Mouse (Mus musculus) erythroblast, embryonic 14.5 days (primary cell): ENCODE measurements around the gene Cysltr2. TPM values are rescaled to one million over a fixed set of nuclear protein-coding genes. Genes with fewer than 3 reads are reported as not detected.

Source experiments
- H3K27me3 ChIP-seq: 2 replicates; pipeline ENCODE4 v1.6.1; 2012; ENCODE audit warnings: inconsistent platforms; ENCODE audit not compliant: control insufficient read depth
- H3K36me3 ChIP-seq: 2 replicates; pipeline ENCODE4 v1.6.1; 2012; ENCODE audit warnings: mild to moderate bottlenecking, inconsistent platforms; ENCODE audit not compliant: control insufficient read depth
- H3K4me1 ChIP-seq: 2 replicates; pipeline ENCODE4 v1.6.1; 2012; ENCODE audit warnings: inconsistent platforms; ENCODE audit not compliant: control insufficient read depth
- H3K4me3 ChIP-seq: replicated peaks from 2 replicates; pipeline ENCODE3; 2012; ENCODE audit warnings: moderate library complexity, mild to moderate bottlenecking, inconsistent platforms
- H3K9me3 ChIP-seq: 2 replicates; pipeline ENCODE4 v1.6.1; 2012; ENCODE audit warnings: low read length, inconsistent platforms, mixed read lengths; ENCODE audit not compliant: control insufficient read depth
- GATA1 ChIP-seq: IDR thresholded peaks from 2 replicates; pipeline ENCODE4 v1.6.1; 2012; ENCODE audit warnings: low read length, inconsistent platforms, mixed read lengths
- TAL1 ChIP-seq: IDR thresholded peaks from 3 replicates; pipeline ENCODE4 v1.6.1; 2012; ENCODE audit warnings: low read length, inconsistent platforms, mixed read lengths
- polyA plus RNA-seq: library from polyadenylated mRNA; stranded (reverse); fragments of >175 nt; gene quantifications from 2 replicates; pipeline ENCODE4 v1.2.3, GENCODE M21; 2012

The Cysltr2 gene
- polyA plus RNA-seq, 1 experiment, result not detected

DNA sequence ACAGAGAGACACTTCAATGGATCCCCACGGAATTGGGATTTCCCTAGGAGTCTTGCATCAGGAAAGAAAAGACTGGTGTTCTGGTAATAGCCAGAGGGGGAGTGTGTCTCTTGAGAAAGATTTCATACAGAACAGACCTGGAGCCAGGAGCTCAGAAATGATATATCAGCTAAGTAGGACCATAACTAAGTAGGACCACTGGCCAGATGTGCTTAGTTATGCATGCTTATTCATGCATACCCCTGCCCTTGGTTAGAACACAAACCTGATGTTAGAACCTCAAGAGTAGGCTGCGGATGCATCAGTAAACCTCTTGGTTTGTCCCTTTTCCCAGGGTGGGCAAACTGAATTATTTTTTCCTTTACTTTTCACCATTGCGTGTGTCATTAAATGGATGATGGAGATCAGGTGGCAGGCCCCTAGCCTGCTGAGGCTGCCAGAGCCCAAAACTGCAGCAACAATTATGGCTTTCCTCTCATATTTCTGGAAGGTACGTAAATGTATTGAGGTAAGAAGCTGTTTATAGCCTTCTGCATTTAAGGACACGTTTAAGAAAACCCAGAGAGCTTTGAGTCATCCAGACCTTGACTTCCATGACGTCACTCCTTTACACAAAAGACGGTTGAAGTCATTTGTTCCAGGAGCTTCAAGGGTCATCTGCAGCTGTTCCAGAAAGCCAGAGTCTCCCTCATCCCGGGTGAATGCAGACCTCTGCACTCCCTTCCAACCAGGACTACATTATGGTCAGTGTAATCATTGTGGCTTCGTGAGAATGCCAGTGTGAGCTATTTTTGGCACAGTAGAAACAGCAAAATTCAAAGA lies 35.0 kb downstream of the Cysltr2 start:
- Histone ChIP-seq H3K4me3 (no peak overlapping the region), H3K4me1 (no peaks in the 10 kb centered on the region), H3K27me3 (no peaks in the 10 kb centered on the region), H3K36me3 (no peaks in the 10 kb centered on the region), H3K9me3 (no peaks in the 10 kb centered on the region)
- no peak for TF ChIP-seq TAL1
- TF ChIP-seq GATA1, result no peak

DNA sequence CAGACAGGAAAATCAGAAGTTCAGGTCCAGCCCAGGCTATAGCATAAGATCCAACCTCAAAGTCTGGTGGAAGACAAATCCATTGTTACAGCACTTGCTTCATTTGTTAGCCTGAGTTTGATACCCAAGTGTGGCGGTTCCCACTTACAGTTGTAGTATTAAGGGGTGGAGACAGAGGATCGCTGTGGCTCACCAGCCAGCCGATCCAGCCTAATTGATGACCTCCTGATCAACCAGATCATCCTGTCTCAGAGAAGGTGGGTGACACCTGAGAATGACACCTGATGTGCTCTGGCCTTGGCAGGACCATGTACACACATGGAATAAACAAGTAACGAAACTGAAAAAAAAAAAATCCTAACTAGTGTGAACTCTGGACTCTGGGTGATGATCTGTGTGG lies 47.1 kb downstream of the Cysltr2 start:
- TF ChIP-seq TAL1, result no peak
- TF ChIP-seq GATA1, result no peak
- no peaks in the 10 kb centered on the region for H3K9me3 ChIP-seq
- H3K27me3 ChIP-seq, result no peaks in the 10 kb centered on the region
- no peak overlapping the region for H3K4me3 ChIP-seq
- no peaks in the 10 kb centered on the region for H3K4me1 ChIP-seq
- H3K36me3 ChIP-seq, result no peaks in the 10 kb centered on the region

DNA sequence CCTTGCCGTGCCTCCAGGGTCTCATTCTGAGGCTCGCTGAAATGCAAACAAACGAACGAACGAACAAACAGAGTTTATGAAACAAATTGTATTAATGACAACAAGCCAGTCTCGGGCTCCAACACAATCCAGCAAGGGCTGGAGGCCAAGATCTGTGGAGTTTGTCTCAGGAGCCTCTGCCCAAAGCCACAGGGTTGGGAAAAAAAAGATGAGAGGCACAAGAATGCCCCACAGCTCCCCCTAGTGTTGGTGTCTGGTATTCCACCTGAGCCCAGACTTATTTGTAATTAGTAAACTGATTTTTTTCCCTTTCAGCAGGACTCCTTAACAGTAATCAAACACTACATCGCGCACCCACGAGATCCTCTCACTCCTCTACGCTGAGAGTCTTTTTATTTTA lies 48.6 kb downstream of the Cysltr2 start:
- H3K4me3 ChIP-seq, result no peak overlapping the region
- no peaks in the 10 kb centered on the region for H3K4me1 ChIP-seq
- TF ChIP-seq TAL1 (no peak), GATA1 (no peak)
- no peaks in the 10 kb centered on the region for H3K27me3 ChIP-seq
- H3K9me3 ChIP-seq, result no peaks in the 10 kb centered on the region
- H3K36me3 ChIP-seq, result no peaks in the 10 kb centered on the region

DNA sequence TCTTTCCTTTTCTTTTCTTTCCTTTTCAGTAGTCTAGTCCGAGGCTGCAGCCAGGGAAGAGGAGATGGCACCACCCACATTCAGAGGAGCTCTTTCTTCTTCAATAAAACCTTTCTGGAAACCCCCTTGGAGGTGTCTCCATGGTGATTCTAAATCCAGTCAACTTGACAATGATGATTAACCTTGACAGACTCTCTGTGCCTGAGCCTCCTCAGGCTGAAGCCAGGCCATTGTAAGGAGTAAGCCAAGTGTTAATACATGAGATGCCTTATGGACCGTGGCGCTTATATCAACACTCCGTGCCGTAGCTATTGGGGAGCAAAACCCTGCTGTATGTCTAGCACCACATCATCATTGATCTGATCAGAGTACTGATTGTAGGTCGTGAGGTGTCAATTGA lies 50.8 kb downstream of the Cysltr2 start:
- H3K27me3 ChIP-seq, result no peaks in the 10 kb centered on the region
- H3K9me3 ChIP-seq, result no peaks in the 10 kb centered on the region
- no peaks in the 10 kb centered on the region for H3K4me1 ChIP-seq
- no peak for TF ChIP-seq GATA1
- no peak for TF ChIP-seq TAL1
- no peaks in the 10 kb centered on the region for H3K36me3 ChIP-seq
- no peak overlapping the region for H3K4me3 ChIP-seq

DNA sequence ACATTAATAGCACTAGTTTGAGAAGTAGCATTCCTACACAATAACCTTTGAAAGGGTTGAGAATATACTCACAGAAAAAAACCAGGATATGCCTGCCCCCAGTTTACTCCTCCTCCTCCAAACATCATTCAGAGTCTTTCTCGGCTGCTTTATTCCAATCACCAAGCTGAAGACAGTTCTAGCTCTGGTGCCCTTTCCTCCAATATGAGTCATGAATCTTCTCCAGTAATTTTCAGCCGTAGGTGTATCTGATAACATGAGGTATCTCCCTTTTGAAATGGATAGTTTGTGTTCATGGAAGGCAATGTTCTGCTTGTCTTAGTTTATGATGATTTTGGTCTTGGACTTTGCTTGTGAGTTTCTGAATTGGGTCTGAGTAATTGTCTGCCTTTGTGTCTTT lies 62.9 kb downstream of the Cysltr2 start:
- no peak for TF ChIP-seq TAL1
- TF ChIP-seq GATA1, result no peak

DNA sequence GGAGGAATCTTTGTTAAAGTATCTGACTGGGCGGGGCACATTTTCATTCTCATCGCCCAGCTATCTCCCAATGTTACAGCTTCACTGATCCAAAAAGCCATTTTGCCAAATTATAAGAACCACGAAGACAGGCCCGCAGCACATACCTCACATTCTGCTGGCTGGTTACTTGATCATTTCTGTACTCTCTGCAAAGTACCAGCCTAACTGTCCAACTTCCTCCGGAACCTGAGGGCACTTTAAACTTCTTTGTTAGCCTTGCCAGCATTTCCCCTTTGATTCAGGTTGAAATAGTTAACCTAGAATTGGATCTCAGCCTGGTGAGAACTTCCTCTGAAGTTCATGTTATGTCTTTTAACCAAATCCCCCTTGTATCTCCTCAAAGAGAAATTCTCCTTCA lies 63.8 kb downstream of the Cysltr2 start:
- no peaks in the 10 kb centered on the region for H3K4me1 ChIP-seq
- no peak overlapping the region for H3K4me3 ChIP-seq
- H3K36me3 ChIP-seq, result no peaks in the 10 kb centered on the region
- no peaks in the 10 kb centered on the region for H3K9me3 ChIP-seq
- no peak for TF ChIP-seq GATA1
- no peak for TF ChIP-seq TAL1
- no peaks in the 10 kb centered on the region for H3K27me3 ChIP-seq

More for the DNA sequence above, 62.9 kb downstream of the Cysltr2 start:
- H3K36me3 ChIP-seq, result no peaks in the 10 kb centered on the region
- no peak overlapping the region for H3K4me3 ChIP-seq
- H3K9me3 ChIP-seq, result no peaks in the 10 kb centered on the region
- H3K27me3 ChIP-seq, result no peaks in the 10 kb centered on the region
- no peaks in the 10 kb centered on the region for H3K4me1 ChIP-seq

DNA sequence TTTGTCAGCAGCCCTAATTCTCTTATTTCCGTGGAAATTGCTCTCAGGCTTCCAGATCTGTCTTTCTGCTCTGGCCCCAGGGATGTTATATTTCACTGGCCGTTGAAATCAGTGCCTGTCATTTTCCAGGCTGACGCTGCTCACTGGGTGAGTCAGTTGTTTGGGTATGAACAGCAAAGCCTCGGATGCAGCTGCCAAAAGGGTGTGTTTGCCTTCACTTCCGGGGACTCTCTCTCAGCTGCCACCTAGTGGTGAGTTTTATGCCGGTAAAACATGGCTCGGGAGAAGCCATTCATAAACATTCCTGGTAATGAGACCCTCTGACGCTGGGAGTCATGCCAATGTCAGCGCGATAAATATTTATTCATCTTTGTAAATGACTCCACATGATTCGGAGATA lies 65.5 kb downstream of the Cysltr2 start:
- Histone ChIP-seq H3K4me3 (no peak overlapping the region), H3K4me1 (no peaks in the 10 kb centered on the region), H3K36me3 (no peaks in the 10 kb centered on the region), H3K27me3 (no peaks in the 10 kb centered on the region), H3K9me3 (no peaks in the 10 kb centered on the region; the same call in 1 of the 2 replicates)
- TF ChIP-seq GATA1, result no peak
- no peak for TF ChIP-seq TAL1

DNA sequence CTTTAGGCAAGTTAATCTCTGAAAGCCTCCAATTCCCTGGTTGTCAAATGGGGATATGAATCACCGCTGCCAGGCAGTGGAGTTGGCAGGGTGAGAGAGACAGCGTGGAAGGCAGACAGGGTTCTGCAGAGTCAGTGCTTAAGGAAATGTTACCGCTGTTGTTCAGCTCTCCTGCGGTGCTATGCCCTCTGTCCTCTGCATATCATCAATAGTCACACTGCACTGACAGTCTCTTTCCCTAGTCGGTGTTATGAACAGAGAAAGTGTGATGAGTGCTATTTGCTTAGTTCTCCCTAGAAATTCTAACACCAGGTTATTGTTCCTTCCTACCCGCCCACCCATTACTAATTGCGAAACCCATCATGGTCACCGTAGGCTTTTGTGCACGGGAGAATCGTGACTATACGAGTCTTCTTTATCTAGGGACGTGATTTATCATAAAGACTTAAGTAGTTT lies 65.9 kb downstream of the Cysltr2 start:
- TF ChIP-seq TAL1, result no peak
- TF ChIP-seq GATA1, result no peak
- H3K4me3 ChIP-seq, result no peak overlapping the region

DNA sequence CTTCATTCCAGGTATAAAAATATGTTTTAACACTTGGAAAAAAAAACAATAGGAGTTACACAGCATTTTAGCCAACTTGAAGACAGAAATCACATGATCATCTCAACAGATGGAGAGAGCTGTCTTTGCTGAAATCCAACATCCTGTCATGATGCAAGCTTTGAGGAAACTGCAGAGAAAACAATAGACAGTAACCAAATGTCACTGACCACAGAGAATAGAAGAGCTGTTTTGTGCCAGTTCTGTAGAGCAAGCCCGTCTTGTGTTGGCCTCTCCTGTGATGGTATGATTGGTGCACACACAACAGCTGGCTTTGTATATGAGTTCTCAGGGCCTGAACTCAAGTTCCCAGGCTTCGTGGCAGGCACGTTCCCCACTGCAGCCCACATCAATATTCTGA lies 68.2 kb downstream of the Cysltr2 start:
- H3K4me3 ChIP-seq, result no peak overlapping the region
- H3K4me1 ChIP-seq, result no peaks in the 10 kb centered on the region
- TF ChIP-seq TAL1, result no peak
- TF ChIP-seq GATA1, result no peak
- no peaks in the 10 kb centered on the region; the same call in 1 of the 2 replicates for H3K9me3 ChIP-seq
- H3K36me3 ChIP-seq, result no peaks in the 10 kb centered on the region
- H3K27me3 ChIP-seq, result no peaks in the 10 kb centered on the region

More for the DNA sequence above, 65.9 kb downstream of the Cysltr2 start:
- Histone ChIP-seq H3K36me3 (no peaks in the 10 kb centered on the region), H3K27me3 (no peaks in the 10 kb centered on the region), H3K4me1 (no peaks in the 10 kb centered on the region), H3K9me3 (no peaks in the 10 kb centered on the region; the same call in 1 of the 2 replicates)

DNA sequence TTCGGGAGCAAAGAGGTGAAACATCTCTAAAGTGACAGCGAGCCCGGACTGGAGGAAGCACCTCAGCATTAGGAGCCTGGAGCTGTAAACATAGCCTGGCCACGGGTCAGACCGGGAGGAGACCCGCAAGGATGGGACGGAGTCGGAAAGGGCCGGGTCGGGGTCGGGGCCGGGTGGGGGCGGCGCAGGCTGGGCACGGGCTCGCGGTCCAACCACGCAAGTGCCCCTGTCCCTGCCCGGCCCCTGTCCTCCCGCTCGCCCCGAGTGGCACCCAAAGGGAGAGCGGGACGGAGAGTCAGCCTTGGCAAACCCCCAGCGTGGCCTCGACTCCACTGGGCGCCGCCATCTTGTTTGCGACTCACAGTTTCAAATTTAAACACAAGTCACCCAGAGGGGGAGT lies 68.8 kb downstream of the Cysltr2 start:
- H3K36me3 ChIP-seq, result no peaks in the 10 kb centered on the region
- no peaks in the 10 kb centered on the region for H3K27me3 ChIP-seq
- H3K4me3 ChIP-seq, result no peak overlapping the region
- no peaks in the 10 kb centered on the region for H3K4me1 ChIP-seq
- no peaks in the 10 kb centered on the region; the same call in 1 of the 2 replicates for H3K9me3 ChIP-seq
- TF ChIP-seq TAL1, result no peak
- no peak for TF ChIP-seq GATA1
